Mouse (Mus musculus): ENCODE data around the gene Haus8.
"Not testable (repeated sequence)": the region's sequence is repeated elsewhere in the genome, so short reads cannot be mapped to it uniquely, and the experiment has no call there.

DNA sequence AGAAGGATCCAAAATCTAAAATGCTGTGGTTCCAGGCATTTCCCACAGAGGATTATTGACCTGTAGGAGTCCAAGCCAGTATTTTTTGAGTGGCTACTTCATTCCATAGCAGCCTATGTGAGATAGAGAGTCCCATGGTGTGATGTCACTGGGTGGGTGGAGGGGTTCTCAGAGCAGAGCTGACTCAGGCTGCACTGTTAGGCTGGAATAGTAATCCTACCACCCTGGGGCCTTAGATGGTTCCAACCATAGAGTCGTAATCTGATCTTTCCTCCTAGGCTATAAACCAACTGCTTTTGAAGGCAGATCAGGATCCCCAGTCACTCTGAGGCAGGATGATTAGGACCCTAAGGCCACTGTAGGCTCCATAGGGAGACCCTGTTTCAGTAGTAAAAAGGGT lies 6.7 kb upstream of the Haus8 start:
- not testable (repeated sequence) for TF ChIP-seq CTCF, EP300 (IDR thresholded peaks at IDR 0.05)
